Mouse (Mus musculus): ENCODE data around the gene Nwd1. TPM values are rescaled to one million over a fixed set of nuclear protein-coding genes. Genes with fewer than 3 reads are reported as not detected.
"Not testable (repeated sequence)": the region's sequence is repeated elsewhere in the genome, so short reads cannot be mapped to it uniquely, and the experiment has no call there.

The Nwd1 gene
- total RNA-seq (2021): under 1 TPM; 0.26 to 0.50 TPM
- long read RNA-seq, experiment 1: 0 reads
- long read RNA-seq, experiment 2: 0 reads

DNA sequence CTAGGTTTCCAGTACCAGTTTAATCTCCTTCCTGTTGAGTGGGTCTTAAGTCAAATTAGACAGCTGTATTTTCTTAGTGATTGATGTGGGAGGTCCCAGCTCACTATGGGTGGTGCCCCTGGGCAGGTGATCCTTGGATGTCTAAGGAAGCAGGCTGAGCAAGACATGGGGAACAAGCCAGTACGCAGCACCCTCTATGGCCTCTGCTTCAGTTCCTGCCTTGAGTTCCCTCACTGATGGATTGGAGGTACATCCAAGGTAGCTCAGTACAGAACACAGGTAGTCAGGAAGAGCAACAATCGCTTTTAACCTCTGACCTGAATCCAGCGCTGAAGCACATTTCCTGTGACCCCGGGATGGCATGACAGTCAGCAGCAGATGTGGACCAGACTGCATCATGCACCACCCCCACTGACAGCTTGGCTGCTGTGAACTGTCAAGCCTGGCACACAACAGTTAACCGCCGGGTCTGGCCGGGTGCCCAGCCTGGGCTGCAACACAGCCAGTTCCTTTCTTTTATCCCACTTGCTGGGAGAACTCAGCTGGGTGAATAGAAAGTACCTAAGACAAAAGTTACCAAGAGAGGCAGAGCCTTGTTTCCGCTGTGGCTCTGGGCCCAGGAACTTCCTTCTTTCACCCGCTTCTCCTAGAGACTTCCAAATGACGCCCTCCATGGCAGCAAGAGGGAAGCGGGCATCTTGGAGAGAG, at the start of gene Nwd1:
TSS of gene Nwd1 (plus strand) at position 652 of the 708 bp plus-strand sequence.
- DNase-seq (ENCODE audit: low spot score in 2 of 2): peak; percentile 18 to 50

DNA sequence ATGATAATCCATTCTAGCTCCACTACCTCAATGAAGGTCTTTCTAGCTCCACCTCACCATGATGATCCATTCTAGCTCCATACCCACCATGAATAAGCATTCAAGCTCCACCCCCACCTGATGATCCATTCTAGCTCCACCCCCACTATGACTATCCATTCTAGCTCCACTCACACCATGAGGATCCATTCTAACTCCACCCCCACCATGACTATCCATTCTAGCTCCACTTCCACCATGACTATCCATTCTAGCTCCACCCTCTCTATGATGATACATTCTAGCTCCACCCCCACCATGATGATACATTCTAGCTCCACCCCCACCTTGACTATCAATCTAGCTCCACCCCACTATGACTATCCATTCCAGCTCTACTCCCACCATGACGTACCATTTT, 3.6 kb upstream of the Nwd1 start:
- no peak for DNase-seq (ENCODE audit: low spot score in 2 of 2)

DNA sequence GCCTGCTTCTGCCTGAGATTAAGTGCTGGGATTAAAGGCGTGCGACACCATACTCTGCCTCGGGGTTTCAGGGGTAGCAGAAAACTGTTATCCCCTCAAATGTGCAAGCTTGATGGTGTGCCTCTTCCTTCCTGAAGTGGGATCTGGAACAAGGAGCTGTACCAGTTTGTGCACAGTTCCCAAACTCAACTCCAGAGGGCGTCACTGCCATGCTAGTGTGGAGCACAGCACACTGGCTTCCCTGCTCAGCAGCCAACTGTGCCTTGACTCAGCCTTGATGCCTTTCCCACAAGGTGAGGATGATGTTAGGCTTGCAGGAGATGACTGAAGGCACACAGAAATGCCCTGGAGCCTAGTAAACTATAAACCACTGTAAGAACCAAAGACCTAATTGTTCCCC, 1.9 kb upstream of the Nwd1 start:
- DNase-seq (ENCODE audit: low spot score in 2 of 2): no peak

DNA sequence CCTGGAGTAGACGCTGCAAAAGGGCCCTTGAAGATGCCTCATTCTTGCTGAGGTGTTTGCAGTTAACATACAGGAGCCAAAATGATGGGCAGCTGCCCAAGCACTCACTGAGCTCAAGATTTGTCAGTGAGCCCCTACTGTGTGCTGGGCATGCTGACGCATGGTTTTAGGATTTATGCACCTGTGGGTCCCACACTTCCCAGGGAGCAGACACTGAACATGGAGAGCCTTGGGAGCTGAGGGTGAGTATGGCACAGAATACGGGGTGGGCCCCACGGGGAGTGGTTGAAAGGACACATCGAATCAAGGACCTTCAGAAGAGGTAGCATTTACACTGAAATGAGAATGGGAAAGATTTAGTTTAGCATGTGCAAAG, 245 bp downstream of the Nwd1 start:
- DNase-seq (ENCODE audit: low spot score in 2 of 2): no peak

DNA sequence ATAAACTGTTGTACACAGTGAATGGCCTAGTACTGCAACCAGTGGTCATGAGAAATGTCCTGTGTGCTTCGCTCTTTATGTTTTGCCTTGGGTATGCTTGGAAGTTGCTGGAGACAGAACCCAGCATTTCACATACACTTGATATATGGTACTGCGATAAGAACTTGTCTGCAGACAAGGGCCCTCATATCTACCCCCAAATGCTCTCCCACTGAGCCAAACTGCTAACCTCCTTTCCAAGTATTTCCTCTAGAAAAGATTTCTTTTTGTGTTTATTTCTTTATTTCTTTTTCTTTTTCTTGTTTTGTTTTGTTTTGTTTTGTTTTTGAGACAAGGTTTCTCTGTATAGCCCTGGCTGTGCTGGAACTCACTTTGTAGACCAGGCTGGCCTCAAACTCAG, 4.2 kb downstream of the Nwd1 start:
- no peak for DNase-seq (ENCODE audit: low spot score in 2 of 2)

DNA sequence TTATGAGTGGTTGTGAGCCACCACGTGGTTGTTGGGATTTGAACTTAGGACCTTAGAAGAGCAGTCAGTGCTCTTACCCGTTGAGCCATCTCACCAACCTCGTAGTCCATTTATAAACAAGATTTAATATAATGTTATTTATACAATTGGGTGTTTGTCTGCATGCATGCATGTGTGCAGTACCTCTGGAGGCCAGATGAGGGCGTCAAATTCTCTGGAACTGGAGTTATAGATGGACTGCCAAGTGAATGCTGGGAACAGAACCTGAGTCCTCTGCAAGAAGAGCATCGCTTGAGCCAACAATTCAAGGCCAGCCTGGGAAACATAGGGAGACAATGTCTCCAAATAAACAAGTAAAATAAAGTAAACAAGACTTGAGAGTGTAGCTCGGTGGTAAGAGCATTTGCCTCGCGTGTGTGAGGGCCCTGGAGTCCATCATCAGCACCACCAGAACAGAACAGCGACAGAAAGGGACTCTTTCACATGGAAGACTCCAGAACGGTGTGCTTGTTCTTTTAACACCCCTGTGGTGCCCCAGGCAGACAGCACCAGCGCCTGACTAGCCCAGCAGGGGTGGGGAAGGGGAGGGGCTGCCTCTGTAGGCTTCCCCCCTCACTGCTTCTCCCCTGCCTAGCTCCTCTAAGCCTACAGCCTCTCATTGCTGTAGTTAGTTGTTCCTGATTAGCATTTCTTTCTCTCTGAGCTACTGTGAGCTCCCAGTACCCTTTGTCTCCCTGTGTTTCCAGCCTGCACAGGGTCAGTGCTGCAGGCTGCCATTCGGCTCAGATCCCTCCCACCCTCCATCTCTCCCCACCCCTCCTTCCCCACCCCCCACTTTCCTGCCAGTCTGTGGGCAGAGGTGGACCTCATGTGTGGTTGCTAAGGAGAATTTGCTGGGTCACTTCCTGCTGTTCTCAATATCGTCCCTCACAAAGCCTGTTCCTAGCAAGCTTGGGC, 8.3 kb downstream of the Nwd1 start:
- DNase-seq (ENCODE audit: low spot score in 2 of 2): no peak

DNA sequence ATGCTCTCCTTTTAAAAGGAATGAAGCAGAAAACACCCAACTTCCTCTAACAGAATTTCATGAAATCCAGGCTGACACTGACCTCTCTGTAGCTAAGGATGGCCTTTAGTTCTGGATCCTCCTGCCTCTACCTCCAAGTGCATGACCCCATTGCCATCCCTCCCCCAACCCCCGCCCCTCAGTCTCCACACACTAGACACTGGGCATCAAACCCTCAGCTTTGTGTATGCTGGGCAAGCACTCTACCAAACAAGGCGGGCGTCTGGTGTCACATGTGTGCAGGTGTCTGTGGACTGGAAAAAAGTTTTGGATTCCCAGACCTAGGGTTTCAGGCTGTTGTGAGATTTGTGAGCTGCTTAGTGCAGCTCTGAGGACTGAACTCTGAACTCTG, 9.0 kb downstream of the Nwd1 start:
- no peak for DNase-seq (ENCODE audit: low spot score in 2 of 2)

DNA sequence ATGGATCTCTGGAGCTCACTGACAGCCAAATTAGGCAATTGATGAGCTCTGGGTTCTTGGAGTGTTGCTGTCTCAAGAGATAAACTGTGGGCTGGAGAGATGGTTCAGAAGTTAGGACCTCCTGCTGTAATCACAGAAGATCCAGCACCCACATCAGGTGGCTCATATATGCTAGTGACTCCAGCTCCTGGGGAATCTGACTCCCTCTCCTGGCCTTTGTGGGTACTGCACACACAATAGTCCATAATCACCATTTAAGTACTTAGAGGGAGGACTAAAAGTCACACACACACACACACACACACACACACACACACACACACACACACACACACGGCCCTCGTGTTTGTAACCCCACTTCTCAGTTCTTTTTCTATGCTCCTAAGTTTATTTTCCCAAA, 13.5 kb downstream of the Nwd1 start:
- DNase-seq (ENCODE audit: low spot score in 2 of 2): no peak

DNA sequence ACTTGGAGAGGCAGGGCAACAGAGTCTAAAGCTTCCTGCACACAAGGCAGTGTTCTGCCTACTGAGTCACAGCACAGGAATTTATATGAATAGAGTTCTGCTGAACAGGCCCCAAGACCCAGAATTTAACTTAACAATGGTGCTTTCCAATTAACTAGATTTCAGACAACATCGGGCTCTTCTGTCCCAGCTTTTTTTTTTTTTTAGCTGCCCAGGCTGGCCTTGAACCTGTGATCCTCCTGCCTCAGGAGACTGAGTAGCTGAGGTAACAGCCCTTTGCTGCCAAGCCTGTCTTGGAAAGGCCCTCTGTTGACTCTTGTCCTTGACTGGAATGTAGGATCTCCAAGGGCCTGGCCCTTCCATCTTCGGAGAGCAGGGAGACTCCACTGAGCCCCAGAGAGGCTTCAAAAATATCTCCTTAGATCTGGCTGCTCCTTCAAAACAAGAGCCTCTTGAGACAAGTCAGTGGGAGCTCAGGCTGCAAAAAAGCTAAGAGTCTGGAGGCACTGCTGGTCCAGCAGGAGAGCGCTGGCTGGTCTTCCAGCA, 17.7 kb downstream of the Nwd1 start:
- DNase-seq (ENCODE audit: low spot score in 2 of 2): no peak

DNA sequence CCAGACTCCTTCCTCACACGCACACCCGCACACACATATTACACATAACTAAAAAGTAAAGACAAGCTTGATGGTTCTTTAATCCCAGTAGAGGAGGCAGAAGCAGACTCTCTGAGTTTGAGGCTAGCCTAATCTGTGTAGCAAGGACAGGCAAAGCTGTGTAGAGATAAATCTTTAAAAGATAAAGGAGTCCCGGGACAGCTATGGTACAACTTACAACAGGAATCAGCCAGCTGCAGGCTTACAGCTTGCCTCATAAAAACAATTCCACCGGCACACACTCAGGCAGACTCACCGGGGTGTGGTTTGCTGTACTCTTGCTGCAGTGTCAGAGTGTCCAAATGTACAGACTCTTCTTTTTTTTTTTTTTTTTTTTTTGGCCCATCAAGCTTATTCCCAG, 18.2 kb downstream of the Nwd1 start:
- no peak for DNase-seq (ENCODE audit: low spot score in 2 of 2)

DNA sequence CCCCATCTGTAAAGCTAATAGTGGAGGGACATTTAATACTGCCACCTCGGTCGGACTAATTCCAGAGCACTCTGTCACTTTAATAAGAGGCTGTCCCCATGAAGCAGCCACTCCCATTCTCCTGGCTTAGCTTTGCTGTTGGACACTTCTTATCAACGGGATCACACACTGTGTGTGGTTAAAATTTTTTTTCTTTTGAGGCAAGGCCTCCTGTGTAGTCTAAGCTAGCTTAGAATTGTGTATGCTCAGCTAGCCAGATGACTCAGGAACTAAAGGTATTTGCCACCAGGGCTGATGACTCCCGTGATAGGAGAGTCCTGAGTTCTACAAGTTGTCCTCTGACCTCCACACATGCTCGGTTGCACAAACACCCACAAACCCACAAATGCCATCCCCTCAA, 18.9 kb downstream of the Nwd1 start:
- DNase-seq (ENCODE audit: low spot score in 2 of 2): no peak

DNA sequence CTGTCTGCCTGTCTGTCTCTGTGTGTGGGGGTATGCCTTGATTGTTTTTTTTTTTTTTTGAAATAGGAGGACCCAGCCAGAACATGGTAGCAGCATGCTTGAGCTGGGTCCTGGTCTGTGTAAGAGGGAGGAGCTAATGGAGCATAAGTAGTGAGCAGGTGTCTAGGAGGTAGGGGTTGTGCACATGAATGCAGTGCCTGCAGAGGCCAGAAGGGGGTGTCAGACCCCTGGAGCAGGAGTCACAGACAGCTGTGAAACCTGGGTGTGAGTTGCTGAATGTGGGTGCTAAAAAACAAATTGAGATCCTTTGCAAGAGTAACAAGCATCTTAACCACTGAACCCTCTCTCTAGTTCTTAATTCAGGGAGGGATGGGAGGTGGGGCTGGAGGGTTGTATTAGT, 22.4 kb downstream of the Nwd1 start:
- no peak for DNase-seq (ENCODE audit: low spot score in 2 of 2)

DNA sequence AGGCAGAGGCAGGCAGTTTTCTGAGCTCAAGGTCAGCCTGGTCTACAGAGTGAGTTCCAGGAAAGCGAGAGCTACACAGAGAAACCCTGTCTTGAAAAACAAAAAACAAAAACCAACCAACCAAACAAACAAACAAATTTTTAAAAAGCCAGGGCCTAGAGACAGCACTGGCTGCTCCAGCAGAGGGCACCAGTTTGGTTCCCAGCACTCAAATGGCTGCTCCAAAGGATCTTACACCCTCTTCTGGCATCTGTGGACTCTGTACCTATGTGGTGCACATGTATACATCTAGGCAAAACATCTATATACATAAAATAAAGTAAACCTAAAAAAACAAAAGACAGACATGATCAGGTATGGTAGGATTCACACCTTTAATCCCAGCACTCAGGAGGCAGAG, 26.3 kb downstream of the Nwd1 start:
- no peak for DNase-seq (ENCODE audit: low spot score in 2 of 2)

DNA sequence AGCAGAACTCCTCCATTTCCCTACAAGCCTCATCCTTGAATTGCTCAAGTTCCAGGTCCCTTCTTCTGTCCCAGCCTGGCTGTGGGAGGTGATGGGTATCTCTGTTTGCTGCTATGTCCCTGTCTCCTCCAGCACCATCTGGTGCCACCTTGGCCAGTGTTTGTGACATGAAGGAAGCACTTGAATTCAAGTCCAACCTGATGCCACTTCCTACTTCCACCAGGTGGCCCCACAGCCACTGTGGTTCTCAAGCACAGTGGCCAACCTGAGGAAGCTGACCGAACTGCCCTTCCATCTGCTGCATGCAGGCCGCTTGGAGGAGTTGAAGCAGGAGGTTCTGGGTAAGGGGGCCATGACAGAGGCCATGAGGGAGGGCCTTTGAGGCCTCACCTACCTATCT, 27.7 kb downstream of the Nwd1 start:
- DNase-seq (ENCODE audit: low spot score in 2 of 2): no peak

DNA sequence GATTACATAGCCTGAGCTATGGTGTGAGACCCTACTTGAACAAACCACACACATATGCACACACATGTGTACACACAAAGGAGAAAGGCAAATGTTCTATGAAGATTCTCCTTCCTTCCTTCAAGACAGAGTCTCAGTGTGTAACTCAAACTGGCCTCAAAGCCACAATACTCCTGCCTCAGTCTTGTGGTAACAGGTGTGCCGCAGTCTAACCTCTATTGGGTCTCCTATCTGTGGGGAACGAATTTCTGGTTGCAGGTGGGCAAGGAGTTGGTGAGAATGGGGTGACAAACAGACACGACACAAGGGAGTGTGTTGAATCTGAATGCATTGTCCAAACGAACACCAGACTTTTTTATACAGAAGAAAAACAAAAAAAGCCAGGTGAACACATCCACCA, 29.9 kb downstream of the Nwd1 start:
- no peak for DNase-seq (ENCODE audit: low spot score in 2 of 2)

DNA sequence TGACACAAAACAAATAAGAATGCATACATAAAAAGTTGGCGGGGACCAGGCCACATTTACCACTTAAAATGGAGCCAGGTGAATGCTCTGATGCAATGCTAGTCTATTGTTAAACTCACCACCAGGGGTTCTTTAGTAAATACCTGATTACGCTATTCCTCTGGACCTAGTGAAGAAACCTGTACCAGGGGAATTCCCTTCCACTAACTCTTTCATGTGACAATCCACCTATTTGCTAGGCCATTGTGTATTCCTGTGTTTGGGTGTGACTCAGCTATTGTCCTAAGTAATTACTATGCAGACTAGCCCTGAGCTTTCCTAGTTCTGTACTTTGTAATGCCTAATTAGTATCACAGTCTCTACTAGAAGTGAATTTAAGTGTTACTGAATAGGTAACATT, 30.3 kb downstream of the Nwd1 start:
- DNase-seq (ENCODE audit: low spot score in 2 of 2): not testable (repeated sequence)

DNA sequence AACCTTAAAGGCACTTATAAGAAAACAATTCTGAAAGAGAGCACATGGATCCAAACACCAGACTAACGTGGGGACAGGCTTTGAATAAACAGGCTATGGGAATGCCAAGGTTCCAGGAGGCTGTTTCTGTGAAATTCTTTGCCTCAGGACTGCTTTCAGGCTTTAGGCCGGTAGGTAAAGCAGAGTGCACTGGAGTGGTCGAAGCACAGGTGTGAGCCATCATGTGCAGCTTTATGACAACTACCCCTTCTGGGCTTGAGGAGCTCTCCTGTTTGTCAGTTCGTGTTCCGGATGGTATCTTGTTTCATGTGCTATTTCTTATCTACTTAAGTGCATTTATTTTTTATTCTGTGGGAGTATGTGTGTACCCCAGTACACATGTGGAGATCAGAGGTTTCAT, 30.8 kb downstream of the Nwd1 start:
- DNase-seq (ENCODE audit: low spot score in 2 of 2): no peak

DNA sequence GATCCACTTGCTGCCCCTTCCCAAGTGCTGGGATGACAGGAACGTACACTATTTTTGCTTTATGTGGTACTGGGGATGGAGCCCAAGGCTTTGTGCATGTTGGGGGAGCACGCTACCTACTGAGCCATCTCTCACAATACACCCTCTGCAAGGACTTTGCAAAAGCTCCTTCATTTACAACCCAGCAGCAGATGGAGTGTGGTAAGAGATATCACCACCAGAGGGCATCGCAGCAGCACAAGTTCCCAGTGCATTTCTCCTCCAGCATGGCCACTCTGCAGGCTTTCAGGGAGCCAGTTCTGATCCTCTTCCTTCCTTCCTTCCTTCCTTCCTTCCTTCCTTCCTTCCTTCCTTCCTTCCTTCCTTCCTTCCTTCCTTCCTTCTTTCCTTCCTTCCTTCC, 33.6 kb downstream of the Nwd1 start:
- peak; percentile 51 to 58 for DNase-seq (ENCODE audit: low spot score in 2 of 2)

DNA sequence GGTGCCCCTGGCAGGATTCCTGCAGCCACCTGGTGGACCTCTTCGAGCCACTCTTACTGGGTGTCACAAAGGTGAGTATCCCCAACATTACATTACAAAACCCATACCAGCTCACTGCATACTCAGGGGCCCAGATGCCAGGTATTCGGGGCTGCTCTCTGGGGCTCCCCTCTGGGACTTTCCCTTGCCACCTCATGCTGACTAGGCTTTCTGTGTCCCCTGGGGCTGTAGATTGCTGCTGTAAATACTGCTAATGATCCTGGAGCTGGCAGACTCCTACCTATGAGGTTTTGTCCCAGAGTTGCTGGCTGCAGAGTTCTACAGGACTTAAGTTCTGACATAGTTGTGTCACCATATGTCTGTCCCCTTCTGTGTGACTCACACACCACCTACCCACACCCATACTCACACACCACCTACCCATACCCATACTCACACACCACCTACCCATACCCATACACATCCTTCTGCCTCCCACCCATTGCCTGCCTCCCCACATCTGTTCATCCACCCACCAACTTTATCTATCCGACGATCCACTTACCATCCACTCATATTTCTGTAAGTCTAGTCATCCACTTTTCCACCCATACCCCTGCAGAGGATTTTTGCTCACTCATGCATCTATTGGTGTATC, 35.7 kb downstream of the Nwd1 start:
- DNase-seq (ENCODE audit: low spot score in 2 of 2): no peak

DNA sequence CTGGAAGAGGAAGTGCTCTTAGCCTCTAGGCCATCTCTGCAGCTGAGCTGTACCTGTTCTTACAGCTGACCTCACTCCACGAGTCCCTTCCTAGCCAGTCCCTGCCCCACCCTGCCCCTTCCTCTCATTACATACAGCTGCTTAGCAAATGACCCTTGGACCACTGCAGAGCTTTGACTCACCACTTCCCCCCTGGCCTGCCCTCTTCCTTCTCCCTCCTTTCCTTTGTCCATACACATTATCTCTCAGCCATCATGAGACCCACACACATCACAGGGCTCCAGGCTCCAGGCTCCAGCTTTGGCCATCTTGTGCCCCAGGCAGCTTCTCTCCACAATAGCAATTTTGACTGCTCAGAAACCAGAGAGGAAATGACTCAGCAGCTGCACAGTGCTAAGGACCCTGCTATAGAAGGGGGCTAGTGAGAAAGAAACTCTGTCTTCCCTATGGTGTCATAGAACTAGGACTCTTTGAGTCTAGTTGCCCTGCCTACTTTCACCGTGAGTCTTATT, 36.6 kb downstream of the Nwd1 start:
- DNase-seq (ENCODE audit: low spot score in 2 of 2): no peak

DNA sequence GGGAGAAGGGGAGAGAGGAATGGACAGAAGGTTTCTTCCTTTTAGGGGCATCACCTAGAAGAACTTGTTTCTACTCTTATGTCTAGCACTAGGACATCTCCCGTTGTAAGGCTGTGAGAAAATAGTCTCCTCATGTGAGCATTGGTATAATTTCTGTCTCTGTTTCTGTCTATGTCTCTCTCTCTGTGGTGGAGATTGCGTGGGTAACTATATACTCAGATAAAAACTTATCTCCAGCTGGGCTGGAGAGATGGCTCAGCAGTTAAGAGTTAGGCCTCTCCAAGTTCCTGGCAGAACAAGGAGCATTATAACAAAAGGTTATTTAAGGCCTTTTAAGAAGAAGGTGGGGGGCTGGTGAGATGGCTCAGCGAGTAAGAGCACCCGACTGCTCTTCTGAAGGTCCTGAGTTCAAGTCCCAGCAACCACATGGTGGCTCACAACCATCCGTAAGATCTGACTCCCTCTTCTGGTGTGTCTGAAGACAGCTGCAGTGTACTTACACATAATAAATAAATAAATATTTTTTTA, 37.1 kb downstream of the Nwd1 start:
- DNase-seq (ENCODE audit: low spot score in 2 of 2): not testable (repeated sequence)

Data from adrenal gland, adult 18-20 months (tissue).